Mouse (Mus musculus) cortical plate, adult 2 months (tissue): ENCODE measurements around the gene Spock1. TPM values are rescaled to one million over a fixed set of nuclear protein-coding genes. Genes with fewer than 3 reads are reported as not detected.

Experiments used
- H3K27ac ChIP-seq: fragments of 200-500 bp; 2 replicates; pipeline ENCODE4 v1.5.1; 2012; ENCODE audit warnings: low read length, control low read depth, inconsistent platforms; ENCODE audit not compliant: insufficient read depth
- H3K4me1 ChIP-seq: fragments of 200-500 bp; 2 replicates; pipeline ENCODE4 v1.6.1; 2011; ENCODE audit warnings: low read length; ENCODE audit not compliant: control insufficient read depth, insufficient read depth
- H3K4me3 ChIP-seq: fragments of 200-500 bp; 2 replicates; pipeline ENCODE4 v1.5.1; 2011; ENCODE audit warnings: mild to moderate bottlenecking, low read length, control low read depth; ENCODE audit not compliant: insufficient read depth
- CTCF ChIP-seq: fragments of 200-500 bp; IDR thresholded peaks from 2 replicates; pipeline ENCODE4 v1.5.1; 2011; ENCODE audit warnings: mild to moderate bottlenecking, control low read depth, low read length; ENCODE audit not compliant: insufficient read depth; ENCODE audit errors: extremely low read depth
- POLR2A ChIP-seq: fragments of 200-500 bp; IDR thresholded peaks from 2 replicates; pipeline ENCODE4 v1.6.1; 2011; ENCODE audit warnings: mild to moderate bottlenecking, low read length, control low read depth; ENCODE audit not compliant: insufficient read depth; ENCODE audit errors: extremely low read depth
- polyA plus RNA-seq: library from polyadenylated mRNA; depleted of rRNA; stranded (reverse); fragments of >200 nt; gene quantifications from 2 replicates; pipeline ENCODE4 v1.2.3, GENCODE M21; 2012

Spock1 gene
- polyA plus RNA-seq, 1 experiment = 125 TPM

DNA sequence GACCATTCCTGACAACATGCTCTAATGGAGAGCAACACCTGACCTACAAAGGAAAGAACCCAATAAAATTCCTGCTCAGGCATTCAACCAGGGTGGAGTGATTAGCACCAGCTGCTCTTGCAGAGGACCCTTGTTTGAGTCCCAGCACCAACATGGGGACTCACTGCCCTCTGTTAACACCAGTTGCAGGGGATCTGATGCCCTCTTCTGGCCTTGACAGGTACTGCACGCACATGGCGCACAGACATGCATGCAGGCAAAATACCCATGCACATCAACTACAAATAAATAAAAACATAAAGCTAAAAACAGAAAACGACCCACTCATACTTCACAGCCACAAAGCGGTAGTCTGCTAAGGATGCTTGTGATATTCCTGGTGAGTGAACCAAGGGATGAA lies 119.8 kb downstream of the Spock1 start:
- TF ChIP-seq CTCF = 0 out of 2 replicates have a peak, but pooled peaks have one; percentile 4
- no peak for TF ChIP-seq POLR2A
- H3K27ac ChIP-seq = no peak overlapping the region

GRCm38 (mm10) chr13:57786278-57786677 lies 121.9 kb downstream of the Spock1 start:
- TF ChIP-seq CTCF = no peak
- TF ChIP-seq POLR2A = no peak
- Histone ChIP-seq H3K27ac (no peak overlapping the region), H3K4me1 (peaks cover 10% of the 10 kb centered on the region), H3K4me3 (no peak overlapping the region)

More for the DNA sequence above, 119.8 kb downstream of the Spock1 start:
- Histone ChIP-seq H3K4me1 (peaks cover 7% of the 10 kb centered on the region), H3K4me3 (no peak overlapping the region)

DNA sequence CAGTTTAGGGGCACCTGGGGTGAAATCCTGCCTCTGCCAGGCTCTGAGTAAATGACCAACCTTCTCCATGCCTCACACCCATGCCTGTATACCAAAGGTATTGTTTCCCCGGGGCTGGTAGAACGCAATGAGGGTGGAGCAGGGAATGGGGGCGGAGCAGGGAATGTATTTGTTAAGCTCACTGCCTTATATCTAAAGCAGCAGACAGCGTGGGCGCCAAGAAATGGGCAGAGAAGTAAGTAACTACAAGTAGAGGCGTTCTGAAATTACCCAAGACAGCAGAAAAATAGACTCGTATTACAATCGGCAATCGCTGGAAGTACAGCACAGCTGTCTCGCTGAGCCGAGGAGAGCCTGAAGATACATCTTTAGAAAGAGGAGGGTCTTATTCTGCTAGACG lies 125.2 kb downstream of the Spock1 start:
- H3K4me1 ChIP-seq = peaks cover 10% of the 10 kb centered on the region
- H3K4me3 ChIP-seq = no peak overlapping the region
- no peak overlapping the region for H3K27ac ChIP-seq
- TF ChIP-seq POLR2A = no peak
- no peak for TF ChIP-seq CTCF

GRCm38 (mm10) chr13:57782107-57782561 lies 126.0 kb downstream of the Spock1 start:
- Histone ChIP-seq H3K4me1 (peaks cover 10% of the 10 kb centered on the region), H3K4me3 (no peak overlapping the region), H3K27ac (no peak overlapping the region)
- no peak for TF ChIP-seq POLR2A
- TF ChIP-seq CTCF = no peak

DNA sequence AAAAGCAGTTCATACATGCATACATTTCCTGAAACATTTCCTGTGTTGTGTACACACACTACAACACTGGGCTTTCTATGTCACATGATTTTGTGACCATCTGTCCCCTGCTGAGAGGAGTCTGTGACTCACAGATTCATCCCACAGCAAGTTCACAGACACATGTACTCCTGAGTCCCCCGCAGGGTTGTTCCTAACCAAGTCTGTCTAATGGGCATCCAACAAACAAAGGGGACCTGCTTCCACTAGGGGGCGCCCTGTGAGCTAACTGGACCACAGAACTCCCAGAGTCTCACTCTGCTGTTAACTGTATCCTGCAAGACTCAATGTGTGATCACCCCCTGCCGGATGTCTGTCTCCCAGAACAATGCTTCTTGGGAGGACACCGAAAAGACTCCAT lies 129.0 kb downstream of the Spock1 start:
- Histone ChIP-seq H3K4me3 (no peak overlapping the region), H3K27ac (no peak overlapping the region), H3K4me1 (peaks cover 8% of the 10 kb centered on the region)
- 0 out of 2 replicates have a peak, but pooled peaks have one; percentile 38 for TF ChIP-seq CTCF
- TF ChIP-seq POLR2A = no peak

DNA sequence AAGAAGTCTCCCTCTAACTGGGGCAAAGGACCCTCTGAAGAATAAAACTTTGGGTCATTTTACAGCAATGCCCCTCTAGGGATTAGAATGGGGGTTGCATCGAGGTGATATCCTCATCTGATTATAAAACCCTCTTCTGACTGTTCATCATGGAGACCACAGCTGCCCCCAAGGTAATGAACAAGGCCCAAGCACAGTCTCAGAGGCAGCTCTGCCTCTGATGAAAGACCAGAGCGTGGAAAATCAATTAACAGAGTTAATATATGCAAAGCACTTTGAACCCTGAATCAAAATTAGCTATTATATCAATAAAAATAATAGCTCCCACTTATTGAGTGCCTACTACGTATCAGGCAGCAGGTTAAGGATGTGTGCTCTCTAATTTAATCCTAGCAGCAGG lies 129.6 kb downstream of the Spock1 start:
- no peak for TF ChIP-seq CTCF
- no peak for TF ChIP-seq POLR2A
- H3K4me3 ChIP-seq = no peak overlapping the region
- H3K4me1 ChIP-seq = peaks cover 5% of the 10 kb centered on the region
- no peak overlapping the region for H3K27ac ChIP-seq

DNA sequence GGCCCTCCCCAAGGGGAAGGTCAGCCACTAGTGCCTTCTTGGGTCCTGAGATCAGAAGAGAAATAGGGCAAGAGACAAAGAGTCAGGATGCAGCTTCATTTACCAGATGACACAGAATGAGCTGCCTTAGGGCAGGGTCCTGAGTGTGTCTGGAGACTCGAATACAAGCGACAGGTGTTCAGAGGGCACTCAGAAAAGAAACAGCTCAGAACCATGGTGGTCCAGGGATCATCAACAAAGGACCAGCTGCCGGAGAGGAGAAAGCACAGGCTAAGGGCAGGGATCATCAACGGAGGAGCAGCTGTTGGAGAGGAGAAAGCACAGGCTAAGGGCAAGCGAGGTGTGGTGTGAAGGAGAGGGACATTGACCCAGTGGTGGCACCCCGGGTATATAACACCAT lies 136.1 kb downstream of the Spock1 start:
- no peaks in the 10 kb centered on the region for H3K4me1 ChIP-seq
- no peak overlapping the region for H3K4me3 ChIP-seq
- H3K27ac ChIP-seq = no peak overlapping the region

GRCm38 (mm10) chr13:57766721-57767120 lies 141.4 kb downstream of the Spock1 start:
- Histone ChIP-seq H3K4me1 (0 out of 2 replicates have a peak, but pooled peaks cover 3% of the 10 kb centered on the region), H3K4me3 (no peak overlapping the region), H3K27ac (no peak overlapping the region)
- no peak for TF ChIP-seq POLR2A
- peak; percentile 45 for TF ChIP-seq CTCF

More for the DNA sequence above, 136.1 kb downstream of the Spock1 start:
- no peak for TF ChIP-seq POLR2A
- no peak for TF ChIP-seq CTCF

DNA sequence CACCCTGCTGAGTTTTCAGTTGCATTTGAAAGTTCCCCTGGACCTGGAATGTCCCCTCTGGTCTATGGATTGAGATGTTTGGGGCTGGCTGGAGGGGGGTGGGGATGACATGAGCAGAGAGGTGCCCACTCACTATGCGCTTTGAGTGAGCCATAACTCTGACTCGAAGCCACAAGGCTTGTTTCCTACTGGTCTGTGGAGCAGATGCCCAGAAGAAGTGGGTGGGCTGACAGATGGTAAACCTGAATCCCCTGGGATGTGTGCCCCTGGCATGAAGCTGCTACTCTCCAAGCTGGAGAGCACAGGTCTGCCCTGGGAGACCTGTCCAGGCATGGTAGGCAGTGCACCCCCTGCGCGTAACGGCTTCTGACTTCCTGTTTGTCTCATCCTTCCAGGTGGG lies 147.0 kb downstream of the Spock1 start:
- Histone ChIP-seq H3K4me3 (no peak overlapping the region), H3K4me1 (peaks cover 13% of the 10 kb centered on the region), H3K27ac (0 out of 2 replicates have a peak overlapping the region, but pooled peaks have one; percentile 36)
- TF ChIP-seq POLR2A = no peak
- TF ChIP-seq CTCF = no peak

DNA sequence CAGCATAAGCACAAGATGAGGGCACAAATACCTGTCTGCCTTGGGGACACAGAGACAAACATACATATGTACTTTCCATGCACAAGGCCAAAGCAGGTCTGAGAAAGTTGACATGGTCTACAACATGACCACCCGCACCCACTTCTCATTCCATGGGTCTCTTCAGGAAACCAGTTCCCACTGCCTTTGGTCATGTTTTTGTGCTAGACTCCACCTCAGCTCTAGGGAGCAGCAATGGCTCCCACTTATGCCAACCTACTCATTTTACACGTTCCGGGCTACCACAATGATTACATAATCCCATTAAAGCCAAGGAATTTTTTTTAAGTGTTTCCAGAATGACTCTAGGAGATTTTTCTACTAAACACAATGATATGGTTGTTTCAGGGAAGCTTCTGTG lies 147.5 kb downstream of the Spock1 start:
- no peak for TF ChIP-seq POLR2A
- TF ChIP-seq CTCF = no peak
- Histone ChIP-seq H3K4me1 (peaks cover 17% of the 10 kb centered on the region), H3K27ac (0 out of 2 replicates have a peak overlapping the region, but pooled peaks have one; percentile 36), H3K4me3 (no peak overlapping the region)
